Mouse (Mus musculus): ENCODE results near the gene Cdh15. TPM values are rescaled to one million over a fixed set of nuclear protein-coding genes. Genes with fewer than 3 reads are reported as not detected.

The Cdh15 gene
- polyA plus RNA-seq, 1 experiment: not detected

GRCm38 (mm10) chr8:122851692-122852545 is 4.2 kb downstream of the Cdh15 start:
- Histone ChIP-seq H3K4me1 (ENCODE audit: control insufficient read depth, insufficient read depth, low read length) (peaks cover 24% of the 10 kb centered on the region), H3K27ac (ENCODE audit: insufficient read depth, low read depth, low read length) (no peak overlapping the region), H3K4me3 (ENCODE audit: insufficient read depth, low read depth, low read length) (no peak overlapping the region)
- TF ChIP-seq POLR2A (IDR thresholded peaks at IDR 0.05; ENCODE audit: insufficient read depth, low read depth, low read length) (no peak), CTCF (IDR thresholded peaks at IDR 0.05; ENCODE audit: insufficient read depth, low read depth, low read length) (no peak)
- WGBS: 77% methylated on average over 12 of the region's 12 CpGs

GRCm38 (mm10) chr8:122852546-122852905 is 4.8 kb downstream of the Cdh15 start:
- 81% methylated on average over 1 of the region's 1 CpGs for WGBS
- no peak overlapping the region for H3K27ac ChIP-seq (ENCODE audit: insufficient read depth, low read depth, low read length)
- H3K4me3 ChIP-seq (ENCODE audit: insufficient read depth, low read depth, low read length): no peak overlapping the region
- peaks cover 24% of the 10 kb centered on the region for H3K4me1 ChIP-seq (ENCODE audit: control insufficient read depth, insufficient read depth, low read length)
- TF ChIP-seq POLR2A (IDR thresholded peaks at IDR 0.05; ENCODE audit: insufficient read depth, low read depth, low read length): no peak
- TF ChIP-seq CTCF (IDR thresholded peaks at IDR 0.05; ENCODE audit: insufficient read depth, low read depth, low read length): no peak

- no peak overlapping the region for H3K27ac ChIP-seq (ENCODE audit: insufficient read depth, low read depth, low read length)
- H3K4me1 ChIP-seq (ENCODE audit: control insufficient read depth, insufficient read depth, low read length): peaks cover 21% of the 10 kb centered on the region
These were observed 5.6 kb downstream of the Cdh15 start for GRCm38 (mm10) chr8:122853340-122853771.

GRCm38 (mm10) chr8:122854388-122854787 is 6.6 kb downstream of the Cdh15 start:
- no peak overlapping the region for H3K4me3 ChIP-seq (ENCODE audit: insufficient read depth, low read depth, low read length)
- 85% methylated on average over 7 of the region's 7 CpGs for WGBS
- TF ChIP-seq POLR2A (IDR thresholded peaks at IDR 0.05; ENCODE audit: insufficient read depth, low read depth, low read length): no peak
- TF ChIP-seq CTCF (IDR thresholded peaks at IDR 0.05; ENCODE audit: insufficient read depth, low read depth, low read length): no peak
- H3K27ac ChIP-seq (ENCODE audit: insufficient read depth, low read depth, low read length): no peak overlapping the region
- H3K4me1 ChIP-seq (ENCODE audit: control insufficient read depth, insufficient read depth, low read length): peaks cover 20% of the 10 kb centered on the region

More at GRCm38 (mm10) chr8:122853340-122853771, 5.6 kb downstream of the Cdh15 start:
- TF ChIP-seq CTCF (IDR thresholded peaks at IDR 0.05; ENCODE audit: insufficient read depth, low read depth, low read length): no peak
- TF ChIP-seq POLR2A (IDR thresholded peaks at IDR 0.05; ENCODE audit: insufficient read depth, low read depth, low read length): no peak
- 25% methylated on average over 11 of the region's 11 CpGs for WGBS
- H3K4me3 ChIP-seq (ENCODE audit: insufficient read depth, low read depth, low read length): no peak overlapping the region

- 91% methylated on average over 4 of the region's 4 CpGs for WGBS
- Histone ChIP-seq H3K4me1 (ENCODE audit: control insufficient read depth, insufficient read depth, low read length) (peaks cover 20% of the 10 kb centered on the region), H3K27ac (ENCODE audit: insufficient read depth, low read depth, low read length) (no peak overlapping the region), H3K4me3 (ENCODE audit: insufficient read depth, low read depth, low read length) (no peak overlapping the region)
- TF ChIP-seq CTCF (IDR thresholded peaks at IDR 0.05; ENCODE audit: insufficient read depth, low read depth, low read length): no peak
- no peak for TF ChIP-seq POLR2A (IDR thresholded peaks at IDR 0.05; ENCODE audit: insufficient read depth, low read depth, low read length)
These were observed 7.4 kb downstream of the Cdh15 start for GRCm38 (mm10) chr8:122855123-122855522.

- H3K27ac ChIP-seq (ENCODE audit: insufficient read depth, low read depth, low read length): no peak overlapping the region
- no peak overlapping the region for H3K4me3 ChIP-seq (ENCODE audit: insufficient read depth, low read depth, low read length)
- TF ChIP-seq CTCF (IDR thresholded peaks at IDR 0.05; ENCODE audit: insufficient read depth, low read depth, low read length) (no peak), POLR2A (IDR thresholded peaks at IDR 0.05; ENCODE audit: insufficient read depth, low read depth, low read length) (no peak)
- WGBS: 84% methylated on average over 8 of the region's 8 CpGs
- H3K4me1 ChIP-seq (ENCODE audit: control insufficient read depth, insufficient read depth, low read length): peaks cover 20% of the 10 kb centered on the region
These were observed 8.5 kb downstream of the Cdh15 start for GRCm38 (mm10) chr8:122856288-122856687.

GRCm38 (mm10) chr8:122859843-122860242 is 12.1 kb downstream of the Cdh15 start:
- H3K4me1 ChIP-seq (ENCODE audit: control insufficient read depth, insufficient read depth, low read length): peaks cover 6% of the 10 kb centered on the region
- no peak overlapping the region for H3K27ac ChIP-seq (ENCODE audit: insufficient read depth, low read depth, low read length)
- TF ChIP-seq POLR2A (IDR thresholded peaks at IDR 0.05; ENCODE audit: insufficient read depth, low read depth, low read length) (no peak), CTCF (IDR thresholded peaks at IDR 0.05; ENCODE audit: insufficient read depth, low read depth, low read length) (no peak)
- 70% methylated on average over 13 of the region's 13 CpGs for WGBS
- no peak overlapping the region for H3K4me3 ChIP-seq (ENCODE audit: insufficient read depth, low read depth, low read length)

- H3K4me1 ChIP-seq (ENCODE audit: control insufficient read depth, insufficient read depth, low read length): peaks cover 14% of the 10 kb centered on the region
- TF ChIP-seq POLR2A (IDR thresholded peaks at IDR 0.05; ENCODE audit: insufficient read depth, low read depth, low read length): no peak
- TF ChIP-seq CTCF (IDR thresholded peaks at IDR 0.05; ENCODE audit: insufficient read depth, low read depth, low read length): no peak
- peak overlapping the region; percentile 44 for H3K4me3 ChIP-seq (ENCODE audit: insufficient read depth, low read depth, low read length)
- H3K27ac ChIP-seq (ENCODE audit: insufficient read depth, low read depth, low read length): no peak overlapping the region
- WGBS: 47% methylated on average over 26 of the region's 26 CpGs
These were observed 17.0 kb downstream of the Cdh15 start for GRCm38 (mm10) chr8:122864719-122865129.

GRCm38 (mm10) chr8:122865441-122865840 is 17.7 kb downstream of the Cdh15 start:
- WGBS: 62% methylated on average over 10 of the region's 10 CpGs
- Histone ChIP-seq H3K27ac (ENCODE audit: insufficient read depth, low read depth, low read length) (no peak overlapping the region), H3K4me1 (ENCODE audit: control insufficient read depth, insufficient read depth, low read length) (peaks cover 16% of the 10 kb centered on the region), H3K4me3 (ENCODE audit: insufficient read depth, low read depth, low read length) (peak overlapping the region; percentile 44)
- TF ChIP-seq CTCF (IDR thresholded peaks at IDR 0.05; ENCODE audit: insufficient read depth, low read depth, low read length) (no peak), POLR2A (IDR thresholded peaks at IDR 0.05; ENCODE audit: insufficient read depth, low read depth, low read length) (no peak)

All from olfactory bulb, adult 2 months (tissue).